Mouse (Mus musculus) ES-E14 (cell line): ENCODE measurements at regions not wholly inside any gene's neighbourhood (a gene's known extent, or its start where the extent isn't known, plus 50 kb on each side); places are given as distances from the start of the nearest gene placed in this dataset.

ENCODE experiments used
- DNase-seq: peaks from one replicate; pipeline ENCODE4 v3.0.0-alpha.2; 2013; ENCODE audit warnings: low read depth, low spot score
- H3K27ac ChIP-seq: 2 replicates; pipeline ENCODE4 v1.5.1; 2012; ENCODE audit warnings: low read depth, mild to moderate bottlenecking, low read length, moderate library complexity, mixed read lengths; ENCODE audit not compliant: poor library complexity, insufficient read depth, severe bottlenecking
- H3K36me3 ChIP-seq: 2 replicates; pipeline ENCODE4 v1.6.1; 2012; ENCODE audit warnings: mild to moderate bottlenecking, low read length, moderate library complexity, mixed read lengths; ENCODE audit not compliant: control insufficient read depth, poor library complexity, insufficient read depth, severe bottlenecking
- H3K4me1 ChIP-seq, 2 experiments: fragments of 150-350 bp in 1 of 2; sonication (generic) in 1 of 2; 2 replicates each; pipeline ENCODE4 v1.6.1; 2012; ENCODE audit warnings: low read length in 2 of 2, mild to moderate bottlenecking in 1 of 2, mixed read lengths in 1 of 2; ENCODE audit not compliant: control insufficient read depth in 2 of 2, insufficient read depth in 2 of 2, poor library complexity in 1 of 2
- H3K4me3 ChIP-seq, 2 experiments: fragments of 150-350 bp in 1 of 2; sonication (generic) in 1 of 2; 2 replicates each; pipeline ENCODE4 v1.5.1; 2012; ENCODE audit warnings: low read length in 2 of 2, low read depth in 1 of 2, mild to moderate bottlenecking in 1 of 2, mixed read lengths in 1 of 2; ENCODE audit not compliant: insufficient read depth in 1 of 2, poor library complexity in 1 of 2, severe bottlenecking in 1 of 2
- H3K9ac ChIP-seq: 2 replicates; pipeline ENCODE4 v1.6.1; 2012; ENCODE audit warnings: low read depth, mild to moderate bottlenecking, low read length, mixed read lengths; ENCODE audit not compliant: poor library complexity, insufficient read depth, severe bottlenecking
- H3K9me3 ChIP-seq: fragments of 150-350 bp; sonication (generic); 2 replicates; pipeline ENCODE4 v1.6.1; 2012; ENCODE audit warnings: low read depth, mild to moderate bottlenecking, low read length; ENCODE audit not compliant: control insufficient read depth, insufficient read depth
- CHD2 ChIP-seq: IDR thresholded peaks from 2 replicates; pipeline ENCODE4 v1.6.1; 2014; ENCODE audit warnings: mild to moderate bottlenecking, low read depth, low read length, inconsistent platforms
- HCFC1 ChIP-seq: IDR thresholded peaks from 2 replicates; pipeline ENCODE4 v1.6.1; 2012; ENCODE audit warnings: low read length, inconsistent platforms, borderline replicate concordance; ENCODE audit not compliant: insufficient read depth
- MAFK ChIP-seq: IDR thresholded peaks from 2 replicates; pipeline ENCODE4 v1.6.1; 2014; ENCODE audit warnings: mild to moderate bottlenecking, low read depth, low read length, inconsistent platforms; ENCODE audit not compliant: insufficient read depth
- ZC3H11A ChIP-seq: IDR thresholded peaks from 2 replicates; pipeline ENCODE4 v1.6.1; 2012; ENCODE audit warnings: low read depth, mild to moderate bottlenecking, inconsistent platforms, low read length, borderline replicate concordance
- ZNF384 ChIP-seq: IDR thresholded peaks from 2 replicates; pipeline ENCODE4 v1.6.1; 2012; ENCODE audit warnings: low read depth, low read length, inconsistent platforms
- in situ Hi-C, 2 experiments: fragments of 600-800 bp; cut with MboI; formaldehyde crosslinking; loops; one replicate each; pipeline ENCODE4 v1.15.1; 2025; ENCODE audit warnings: low sequenced_read_pairs in 2 of 2, inconsistent platforms in 1 of 2; ENCODE audit not compliant: unreplicated experiment in 2 of 2

DNA sequence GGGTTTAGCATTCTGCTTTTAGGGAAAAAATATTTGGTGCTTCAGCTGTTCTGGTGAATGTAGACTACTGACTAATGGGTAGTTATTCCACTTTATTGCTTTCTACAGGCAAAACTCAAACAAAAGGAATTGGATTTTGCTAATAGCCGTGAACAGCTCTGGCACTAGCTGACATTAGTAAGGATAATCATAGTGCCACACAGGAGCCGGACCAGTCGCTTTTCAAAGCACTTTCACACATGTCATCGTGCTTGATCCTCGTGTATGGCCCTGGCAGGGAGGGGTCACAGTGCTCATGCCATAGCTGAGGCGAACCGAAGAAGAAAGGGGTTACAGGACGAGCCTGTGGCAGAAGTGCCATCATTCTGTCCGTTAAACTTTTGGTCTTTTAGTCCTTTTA lies 153.2 kb upstream of the Atp5g3 start:
- H3K36me3 ChIP-seq: no peaks in the 10 kb centered on the region
- in situ Hi-C loops: loop anchor here (10.0 to 25.0 kb wide), 2 partner anchors 580 to 598 kb away; partner anchors contain the start of genes Evx2 (in 1 of the 2) and Hoxd13 (in 1 of the 2)
- H3K9me3 ChIP-seq: no peaks in the 10 kb centered on the region
- no peak for TF ChIP-seq CHD2
- no peak for TF ChIP-seq HCFC1
- no peak for TF ChIP-seq ZC3H11A
- no peak for TF ChIP-seq ZNF384
- TF ChIP-seq MAFK: no peak
- no peak overlapping the region for H3K9ac ChIP-seq
- DNase-seq: no peak
- H3K4me1 ChIP-seq: no peaks in the 10 kb centered on the region
- H3K4me3 ChIP-seq: no peak overlapping the region
- H3K27ac ChIP-seq: no peak overlapping the region

GRCm38 (mm10) chr2:74063777-74064176 lies 152.7 kb upstream of the Atp5g3 start:
- no peak overlapping the region for H3K27ac ChIP-seq
- in situ Hi-C loops: loop anchor here (10.0 to 25.0 kb wide), 2 partner anchors 581 to 599 kb away; partner anchors contain the start of genes Evx2 (in 1 of the 2) and Hoxd13 (in 1 of the 2)
- no peak for DNase-seq
- no peaks in the 10 kb centered on the region for H3K4me1 ChIP-seq
- H3K9me3 ChIP-seq: no peaks in the 10 kb centered on the region
- H3K9ac ChIP-seq: no peak overlapping the region
- H3K36me3 ChIP-seq: no peaks in the 10 kb centered on the region
- TF ChIP-seq ZC3H11A (no peak), HCFC1 (no peak), MAFK (no peak), CHD2 (no peak)
- H3K4me3 ChIP-seq: no peak overlapping the region

DNA sequence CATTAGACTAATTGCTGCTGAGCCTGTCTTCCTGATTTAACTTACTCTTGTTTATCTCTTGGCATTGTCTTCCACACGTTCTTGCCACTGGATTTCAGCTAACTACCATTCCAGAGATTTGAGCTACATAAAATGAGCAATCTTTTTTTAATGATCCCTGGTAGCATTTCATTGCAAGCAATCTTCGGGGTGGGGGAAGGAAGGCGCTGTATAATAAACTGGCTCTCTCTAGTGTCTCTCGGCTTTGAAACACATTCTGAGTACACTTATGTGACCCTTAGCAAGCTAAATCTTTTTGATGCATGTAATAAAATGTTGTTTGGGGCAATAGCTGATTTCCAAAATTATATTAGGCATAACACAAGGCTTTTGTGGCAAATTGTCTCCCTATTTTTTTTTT lies 152.2 kb upstream of the Atp5g3 start:
- no peaks in the 10 kb centered on the region for H3K9me3 ChIP-seq
- no peak overlapping the region for H3K27ac ChIP-seq
- no peak for TF ChIP-seq HCFC1
- TF ChIP-seq MAFK: no peak
- no peak for TF ChIP-seq CHD2
- TF ChIP-seq ZC3H11A: no peak
- TF ChIP-seq ZNF384: no peak

DNA sequence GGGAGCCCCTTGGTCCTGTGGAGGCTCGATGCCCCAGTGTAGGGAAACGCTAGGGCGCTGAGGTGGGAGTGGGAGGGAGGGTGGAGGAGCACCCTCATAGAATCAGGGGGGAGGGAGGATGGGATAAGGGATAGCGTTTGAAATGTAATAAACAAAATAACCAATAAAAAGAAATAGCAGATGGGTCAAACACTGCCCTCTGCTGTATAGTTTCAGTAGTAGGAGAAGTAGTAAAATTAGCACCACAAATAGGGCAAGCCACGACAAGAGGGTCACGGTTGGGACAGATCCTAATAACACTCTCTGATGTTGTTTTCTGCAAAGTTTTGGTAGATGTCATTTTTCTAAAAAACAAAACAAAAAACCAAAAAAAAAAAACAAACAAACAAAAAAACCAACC lies 131.3 kb upstream of the Atp5g3 start:
- TF ChIP-seq MAFK: no peak
- no peak for TF ChIP-seq ZNF384
- no peak for TF ChIP-seq HCFC1
- no peak for TF ChIP-seq ZC3H11A
- TF ChIP-seq CHD2: no peak
- Histone ChIP-seq H3K9me3 (no peaks in the 10 kb centered on the region), H3K4me3 (no peak overlapping the region), H3K9ac (no peak overlapping the region), H3K4me1 (no peaks in the 10 kb centered on the region), H3K36me3 (no peaks in the 10 kb centered on the region), H3K27ac (no peak overlapping the region)
- DNase-seq: no peak
- in situ Hi-C loops: no loop called here

More for the DNA sequence above, 152.2 kb upstream of the Atp5g3 start:
- in situ Hi-C loops: loop anchor here (10.0 to 25.0 kb wide), 2 partner anchors 581 to 599 kb away; partner anchors contain the start of genes Evx2 (in 1 of the 2) and Hoxd13 (in 1 of the 2)
- no peak for DNase-seq
- no peaks in the 10 kb centered on the region for H3K36me3 ChIP-seq
- H3K9ac ChIP-seq: no peak overlapping the region
- no peaks in the 10 kb centered on the region for H3K4me1 ChIP-seq
- no peak overlapping the region for H3K4me3 ChIP-seq

DNA sequence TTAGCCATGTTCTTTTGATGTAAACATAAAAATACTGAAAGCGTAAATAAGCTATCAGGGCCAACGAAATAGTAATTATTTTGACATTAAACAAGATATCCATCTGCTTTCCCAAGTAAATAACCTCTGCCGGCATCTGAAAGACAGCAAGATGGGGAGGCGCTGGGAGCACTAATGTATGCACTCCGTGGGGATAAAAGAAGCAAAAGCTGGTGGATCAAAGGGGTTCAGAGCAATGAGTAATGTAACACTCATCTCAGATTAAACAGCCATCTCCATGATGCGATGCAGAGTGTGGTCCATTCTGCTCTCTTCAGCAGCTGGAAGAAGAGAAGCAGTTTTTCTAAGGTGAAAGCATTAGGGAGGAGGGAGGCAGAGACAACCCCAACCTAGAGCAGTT lies 128.5 kb upstream of the Atp5g3 start:
- DNase-seq: no peak
- in situ Hi-C loops: no loop called here
- Histone ChIP-seq H3K27ac (no peak overlapping the region), H3K9me3 (no peaks in the 10 kb centered on the region), H3K4me1 (no peaks in the 10 kb centered on the region), H3K9ac (no peak overlapping the region), H3K36me3 (no peaks in the 10 kb centered on the region), H3K4me3 (no peak overlapping the region)
- TF ChIP-seq ZC3H11A: no peak
- no peak for TF ChIP-seq CHD2
